Mouse (Mus musculus) retina, embryonic 14.5 days (tissue): ENCODE results near the gene Polr1b.

Experiments used
- DNase-seq: peaks from one replicate; pipeline ENCODE4 v3.0.0-alpha.2; 2015; ENCODE audit warnings: low spot score

Polr1b gene

GRCm38 (mm10) chr2:129118061-129118460, 17.3 kb downstream of the Polr1b start:
- DNase-seq = no peak

DNA sequence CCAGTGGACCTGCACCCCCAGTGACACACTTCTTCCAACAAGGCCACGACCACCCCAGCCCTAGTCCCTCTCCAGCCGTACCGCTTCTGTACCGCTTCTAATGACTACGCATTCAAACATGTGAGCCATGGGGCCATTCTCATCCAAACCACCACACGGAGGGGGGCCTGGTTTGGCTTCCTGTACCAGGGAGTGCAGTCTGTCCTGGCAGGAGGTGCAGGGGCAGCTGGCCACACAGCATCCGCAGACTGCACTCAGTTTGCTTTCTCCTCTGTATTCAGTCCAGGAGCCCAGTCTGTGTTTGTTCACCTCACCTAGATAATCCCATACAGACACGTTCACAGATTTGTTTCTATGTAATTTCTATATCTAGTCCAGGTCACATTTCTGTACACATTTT, 21.2 kb downstream of the Polr1b start:
- no peak for DNase-seq

DNA sequence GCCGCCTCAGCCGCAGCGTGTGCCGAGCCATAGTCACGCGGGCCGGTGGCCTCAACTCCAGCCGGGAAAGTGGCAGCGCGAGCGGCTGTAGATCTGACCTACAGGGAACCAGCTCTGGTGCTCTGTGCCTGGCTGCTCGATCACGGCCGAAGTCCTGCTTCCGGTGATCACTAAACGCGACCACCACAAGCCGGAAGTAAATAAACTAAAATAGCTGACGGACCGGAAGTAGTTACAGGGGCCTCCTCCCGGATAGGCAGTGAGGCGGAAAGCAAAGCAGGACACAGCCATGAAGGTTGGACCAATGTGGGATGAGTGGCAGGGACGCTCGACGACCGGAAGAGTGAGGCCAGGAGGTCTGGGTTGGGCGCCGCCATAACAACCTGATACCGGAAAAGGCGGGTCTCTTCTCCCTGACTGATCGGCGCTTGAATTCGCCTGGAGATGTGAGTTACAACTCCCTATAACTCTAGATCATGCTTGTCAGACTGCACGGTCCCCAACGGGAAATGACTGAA, 28.7 kb downstream of the Polr1b start, which contains the start of gene Chchd5:
Gene Chchd5 (plus strand): TSS at position 289 of the 518 bp plus-strand sequence.
- peak; percentile 97 for DNase-seq

DNA sequence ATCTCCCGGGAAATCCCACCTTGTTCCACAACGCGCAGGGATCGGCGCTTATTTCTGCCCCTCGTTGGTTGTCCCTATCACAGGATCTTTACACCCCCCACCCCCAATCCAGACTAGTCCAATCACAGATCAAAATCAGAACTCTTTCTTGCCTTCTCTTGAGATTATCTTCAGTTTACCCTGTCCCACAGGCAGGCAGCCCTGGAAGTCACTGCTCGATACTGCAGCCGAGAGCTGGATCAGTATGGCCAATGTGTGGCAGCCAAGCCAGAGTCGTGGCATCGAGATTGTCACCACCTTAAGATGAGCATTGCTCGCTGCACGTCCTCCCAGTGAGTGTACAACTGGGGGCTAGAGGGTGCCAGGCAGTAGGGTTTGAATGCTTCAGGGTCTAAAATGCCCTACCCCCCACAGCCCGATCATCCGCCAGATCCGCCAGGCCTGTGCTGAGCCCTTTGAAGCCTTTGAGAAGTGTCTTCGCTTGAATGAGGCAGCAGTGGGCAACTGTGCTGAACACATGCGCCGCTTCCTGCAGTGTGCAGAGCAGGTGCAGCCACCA, 29.3 kb downstream of the Polr1b start:
- DNase-seq = no peak

GRCm38 (mm10) chr2:129130776-129131175, 30.0 kb downstream of the Polr1b start:
- no peak for DNase-seq

- peak; percentile 7 for DNase-seq
These were observed 31.4 kb downstream of the Polr1b start for GRCm38 (mm10) chr2:129132231-129132630.

GRCm38 (mm10) chr2:129133006-129133805, 32.4 kb downstream of the Polr1b start:
- no peak for DNase-seq

- peak; percentile 2 for DNase-seq
These were observed 39.1 kb downstream of the Polr1b start for GRCm38 (mm10) chr2:129139906-129140305.

DNA sequence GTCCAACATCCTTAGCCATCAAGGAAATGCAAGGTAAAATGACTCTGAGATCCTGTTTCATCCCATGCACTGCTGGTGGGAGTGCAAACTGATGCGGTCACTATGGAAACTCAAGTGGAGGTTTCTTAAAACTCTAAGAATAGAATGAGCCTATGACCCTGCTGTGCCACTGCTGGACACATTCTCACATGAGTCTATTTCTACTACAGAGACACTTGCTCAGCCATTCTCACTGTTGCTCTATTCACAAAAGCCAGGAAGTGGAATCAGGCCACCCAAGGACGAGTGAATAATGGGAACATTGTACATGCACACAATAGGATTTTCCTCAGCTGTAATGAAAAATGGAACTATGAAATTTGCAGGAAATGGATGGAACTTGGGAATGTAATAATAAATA, 48.0 kb downstream of the Polr1b start:
- DNase-seq = no peak

GRCm38 (mm10) chr2:129150386-129150785, 49.6 kb downstream of the Polr1b start:
- DNase-seq = no peak

DNA sequence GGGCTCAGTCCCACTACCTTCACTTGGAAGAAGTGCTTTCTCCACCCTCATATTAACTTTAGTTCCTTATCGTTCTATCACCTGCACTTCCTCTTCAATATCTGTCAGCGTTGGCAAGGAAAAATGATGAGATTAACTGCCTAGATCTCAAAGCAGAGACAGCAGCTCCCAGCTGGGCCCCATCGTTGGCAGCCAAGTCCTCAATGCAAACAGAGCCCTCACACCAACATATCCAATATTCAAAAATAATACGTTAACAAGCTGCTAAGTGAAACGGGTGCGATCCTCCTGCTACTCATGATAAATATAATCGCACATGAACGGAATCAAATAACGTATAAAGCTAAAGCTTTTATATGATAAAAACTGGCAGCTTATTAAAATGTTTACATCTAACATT, 50.3 kb downstream of the Polr1b start:
- no peak for DNase-seq

GRCm38 (mm10) chr2:129152751-129153150, 52.0 kb downstream of the Polr1b start:
- DNase-seq = no peak

DNA sequence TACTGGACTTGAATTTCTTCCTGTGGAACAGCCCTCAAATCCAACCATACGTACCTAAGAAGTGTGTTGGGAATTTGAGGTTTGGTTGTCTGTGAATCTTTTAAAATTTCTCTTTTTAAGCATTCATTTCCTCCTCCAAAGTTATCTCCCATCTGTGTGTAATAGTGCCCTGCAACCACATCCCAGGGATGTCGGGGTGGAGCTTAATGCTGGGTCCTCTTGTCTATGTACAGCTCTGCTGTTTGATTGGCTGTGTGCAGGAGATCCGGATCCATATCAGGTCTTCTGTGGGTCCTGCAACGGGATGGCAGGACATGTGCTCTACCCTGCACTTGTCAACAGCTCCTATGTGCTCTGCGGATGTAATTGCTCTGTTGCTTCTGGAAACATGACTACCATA, 64.0 kb downstream of the Polr1b start:
- no peak for DNase-seq

DNA sequence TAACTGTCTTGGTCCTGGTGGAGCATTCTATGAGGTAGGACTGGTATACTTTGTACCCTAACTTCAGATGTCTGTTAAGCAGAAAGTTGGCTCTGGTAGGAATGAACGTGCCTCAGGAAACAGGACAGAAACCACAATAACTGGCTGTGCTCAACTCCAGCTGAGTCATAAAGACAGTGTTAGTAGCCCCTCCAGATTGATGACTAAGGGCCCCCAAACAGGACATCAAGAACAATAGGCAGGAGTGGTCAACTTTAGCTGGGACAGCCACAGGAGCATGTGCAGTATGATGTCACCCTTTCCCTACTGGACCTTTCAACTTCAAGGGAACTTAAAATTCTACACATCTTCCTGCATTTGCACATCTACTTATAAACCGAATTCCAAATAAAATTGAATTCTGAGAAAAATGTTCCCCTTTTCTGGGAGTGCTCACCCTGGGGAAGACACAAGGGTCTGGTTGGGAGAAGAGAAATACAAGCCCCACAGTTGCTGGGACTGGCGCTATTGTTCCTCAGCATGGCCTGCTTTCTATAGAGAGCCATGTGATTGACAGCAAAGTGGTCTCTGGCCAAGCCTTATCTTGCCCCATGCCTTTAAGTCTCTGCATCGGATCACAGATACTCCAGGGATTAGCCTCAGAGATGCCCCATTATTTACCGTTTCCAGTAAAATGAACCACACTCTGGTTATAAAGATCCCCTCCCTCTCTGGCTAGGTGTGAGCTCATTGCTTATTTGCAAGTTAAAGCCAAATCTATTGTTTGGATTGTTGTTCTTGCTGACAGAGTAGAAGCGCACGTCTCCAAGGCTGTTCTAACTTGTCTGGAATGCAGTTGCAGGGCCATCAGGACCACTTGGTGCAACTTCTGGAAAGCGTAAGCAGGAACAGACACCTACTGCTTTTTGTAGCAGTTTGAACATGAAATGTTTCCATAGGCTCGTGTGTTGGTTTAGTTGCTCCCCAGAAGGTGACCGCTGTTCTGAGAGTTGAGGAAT, 66.0 kb downstream of the Polr1b start:
- DNase-seq = no peak

DNA sequence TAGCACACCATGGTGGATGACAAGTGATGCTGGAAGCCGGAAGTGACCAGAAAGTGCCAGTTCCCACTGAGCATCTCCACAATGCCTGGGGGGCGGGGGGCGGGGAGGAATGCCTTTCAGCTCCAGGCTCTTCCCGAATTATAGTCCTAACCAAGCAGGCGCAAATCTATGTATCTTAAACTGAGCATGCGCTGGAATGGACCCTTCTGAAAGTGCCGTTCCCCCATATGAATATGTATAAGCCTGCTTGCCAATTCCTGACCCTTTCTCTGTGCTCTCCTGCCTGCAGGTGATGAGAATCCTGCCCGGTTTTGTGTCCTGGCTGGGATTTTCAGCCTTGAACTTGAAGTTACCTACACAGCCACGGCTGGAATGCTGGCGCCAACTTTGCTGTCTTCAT, 72.6 kb downstream of the Polr1b start:
- no peak for DNase-seq

GRCm38 (mm10) chr2:129174474-129174873, 73.7 kb downstream of the Polr1b start:
- DNase-seq = peak; percentile 68

GRCm38 (mm10) chr2:129175636-129176035, 74.8 kb downstream of the Polr1b start:
- DNase-seq = no peak
